Mouse (Mus musculus): ENCODE data around the gene Nova2.

GRCm38 (mm10) chr7:18922807-18923206, 2.9 kb upstream of the Nova2 start:
- TF ChIP-seq CTCF (IDR thresholded peaks at IDR 0.05; ENCODE audit: borderline replicate concordance, control insufficient read depth, extremely low read depth, insufficient read depth, low read length, poor library complexity): no peak
- TF ChIP-seq POLR2A (IDR thresholded peaks at IDR 0.05; ENCODE audit: control insufficient read depth, extremely low read depth, insufficient read depth, low read length, poor library complexity): no peak
